Mouse (Mus musculus): ENCODE measurements at regions not wholly inside any gene's neighbourhood (a gene's known extent, or its start where the extent isn't known, plus 50 kb on each side); places are given as distances from the start of the nearest gene placed in this dataset.

- Histone ChIP-seq H3K4me2 (ENCODE audit: low read depth) (no peak overlapping the region), H3K4me3 (ENCODE audit: low read depth, low read length) (no peak overlapping the region), H3K36me3 (ENCODE audit: insufficient read depth) (no peaks in the 10 kb centered on the region), H3K9me3 (ENCODE audit: low read length) (no peaks in the 10 kb centered on the region), H3K9ac (no peak overlapping the region), H3K27ac (ENCODE audit: low read depth, low read length) (no peak overlapping the region), H3K4me1 (ENCODE audit: insufficient read depth) (no peaks in the 10 kb centered on the region), H3K27me3 (ENCODE audit: insufficient read depth, low read length) (no peaks in the 10 kb centered on the region)
- no peak for ATAC-seq
- DNase-seq, result no peak
- WGBS, result 79% methylated on average over 5 of the region's 5 CpGs
- TF ChIP-seq CTCF (IDR thresholded peaks at IDR 0.05; ENCODE audit: low read depth), result no peak
These were observed 53.5 kb upstream of the Agbl1 start for GRCm38 (mm10) chr7:76176235-76176634.

- Histone ChIP-seq H3K4me3 (ENCODE audit: low read depth, low read length) (no peak overlapping the region), H3K9ac (no peak overlapping the region), H3K27ac (ENCODE audit: low read depth, low read length) (no peak overlapping the region), H3K27me3 (ENCODE audit: insufficient read depth, low read length) (no peaks in the 10 kb centered on the region), H3K4me1 (ENCODE audit: insufficient read depth) (no peaks in the 10 kb centered on the region), H3K4me2 (ENCODE audit: low read depth) (no peak overlapping the region), H3K9me3 (ENCODE audit: low read length) (no peaks in the 10 kb centered on the region), H3K36me3 (ENCODE audit: insufficient read depth) (no peaks in the 10 kb centered on the region)
- WGBS, result 77% methylated on average over 2 of the region's 2 CpGs
- TF ChIP-seq CTCF (IDR thresholded peaks at IDR 0.05; ENCODE audit: low read depth), result no peak
- DNase-seq (no peak), ATAC-seq (no peak)
These were observed 52.3 kb upstream of the Agbl1 start for GRCm38 (mm10) chr7:76177420-76177819.

Data from forebrain, postnatal 0 days (tissue).